Mouse (Mus musculus) B cell, adult 2 months (primary cell): ENCODE data around the gene Nrp2.

Experiments
- DNase-seq, 2 experiments: peaks; one replicate each; pipeline ENCODE4 v3.0.0; 2022

The Nrp2 gene

GRCm38 (mm10) chr1:62825822-62826765 lies 123.0 kb downstream of the Nrp2 start:
- no peak for DNase-seq

GRCm38 (mm10) chr1:62827316-62827715 lies 124.2 kb downstream of the Nrp2 start:
- no peak for DNase-seq

- DNase-seq = no peak
Measured at GRCm38 (mm10) chr1:62828156-62828555, 125.1 kb downstream of the Nrp2 start.

- DNase-seq = no peak
Measured at GRCm38 (mm10) chr1:62829690-62830417, 126.8 kb downstream of the Nrp2 start.

GRCm38 (mm10) chr1:62830418-62830769 lies 127.3 kb downstream of the Nrp2 start:
- no peak for DNase-seq

GRCm38 (mm10) chr1:62831725-62832455 lies 128.8 kb downstream of the Nrp2 start:
- DNase-seq = no peak

GRCm38 (mm10) chr1:62833356-62833755 lies 130.3 kb downstream of the Nrp2 start:
- no peak for DNase-seq

GRCm38 (mm10) chr1:62834443-62835185 lies 131.5 kb downstream of the Nrp2 start:
- DNase-seq = no peak

- DNase-seq = no peak
Measured at GRCm38 (mm10) chr1:62838083-62838482, 135.0 kb downstream of the Nrp2 start.

- no peak for DNase-seq
Measured at GRCm38 (mm10) chr1:62838631-62839030, 135.5 kb downstream of the Nrp2 start.

GRCm38 (mm10) chr1:62843215-62843614 lies 140.1 kb downstream of the Nrp2 start:
- no peak for DNase-seq

GRCm38 (mm10) chr1:62850990-62851940 lies 148.2 kb downstream of the Nrp2 start:
- DNase-seq = no peak

GRCm38 (mm10) chr1:62853362-62853761 lies 150.3 kb downstream of the Nrp2 start:
- DNase-seq = no peak

- no peak for DNase-seq
Measured at GRCm38 (mm10) chr1:62853996-62854395, 150.9 kb downstream of the Nrp2 start.

GRCm38 (mm10) chr1:62859098-62859497 lies 156.0 kb downstream of the Nrp2 start:
- DNase-seq = no peak

- DNase-seq = no peak
Measured at GRCm38 (mm10) chr1:62859556-62860300, 156.6 kb downstream of the Nrp2 start.

- no peak for DNase-seq
Measured at GRCm38 (mm10) chr1:62860327-62860726, 157.2 kb downstream of the Nrp2 start.

- DNase-seq = no peak
Measured at GRCm38 (mm10) chr1:62860788-62861187, 157.7 kb downstream of the Nrp2 start.
